Mouse (Mus musculus) limb, embryonic 11.5 days (tissue): ENCODE data around the gene Ate1. TPM values are rescaled to one million over a fixed set of nuclear protein-coding genes. Genes with fewer than 3 reads are reported as not detected.
"Not testable (repeated sequence)": the region's sequence is repeated elsewhere in the genome, so short reads cannot be mapped to it uniquely, and the experiment has no call there.

Source experiments
- ATAC-seq: fragments of 200-750 bp; cut with Nextera tagmentation; 2 replicates; pipeline ENCODE4 v1.8.0; 2017; ENCODE audit warnings: low read depth; ENCODE audit not compliant: insufficient number of reproducible peaks, low FRiP score, low TSS enrichment
- DNase-seq: peaks from one replicate; pipeline ENCODE4 v3.0.0-alpha.2; 2015; ENCODE audit warnings: low spot score
- H3K27ac ChIP-seq: fragments of 300-500 bp; sonication (generic); replicated peaks from 2 replicates; pipeline ENCODE4 v1.5.1; 2014; ENCODE audit warnings: low read depth, mild to moderate bottlenecking, low read length
- H3K27me3 ChIP-seq: fragments of 300-500 bp; sonication (generic); 2 replicates; pipeline ENCODE4 v1.6.1; 2014; ENCODE audit warnings: mild to moderate bottlenecking, low read length, mixed read lengths; ENCODE audit not compliant: control insufficient read depth, insufficient read depth
- H3K36me3 ChIP-seq: fragments of 300-500 bp; sonication (generic); 2 replicates; pipeline ENCODE4 v1.6.1; 2014; ENCODE audit warnings: mild to moderate bottlenecking, low read length, moderate library complexity, mixed read lengths; ENCODE audit not compliant: control insufficient read depth, insufficient read depth
- H3K4me1 ChIP-seq: fragments of 300-500 bp; sonication (generic); 2 replicates; pipeline ENCODE4 v1.6.1; 2014; ENCODE audit warnings: low read length, mixed read lengths; ENCODE audit not compliant: control insufficient read depth, insufficient read depth
- H3K4me2 ChIP-seq: fragments of 300-500 bp; sonication (generic); 2 replicates; pipeline ENCODE4 v1.6.1; 2014; ENCODE audit warnings: low read depth, mild to moderate bottlenecking, moderate library complexity; ENCODE audit not compliant: severe bottlenecking
- H3K4me3 ChIP-seq: fragments of 300-500 bp; sonication (generic); 2 replicates; pipeline ENCODE4 v1.5.1; 2014; ENCODE audit warnings: low read depth, low read length
- H3K9ac ChIP-seq: fragments of 300-500 bp; sonication (generic); 2 replicates; pipeline ENCODE4 v1.6.1; 2014; ENCODE audit warnings: mild to moderate bottlenecking, low read length
- H3K9me3 ChIP-seq: fragments of 300-500 bp; sonication (generic); 2 replicates; pipeline ENCODE4 v1.6.1; 2016; ENCODE audit warnings: low read length; ENCODE audit not compliant: control insufficient read depth
- WGBS: fragments of 180-500 bp; shearing (Covaris S2); extraction: QIAGEN DNeasy Blood & Tissue Kit; methylation state at CpG from one replicate; pipeline ENCODE4 v1.1.7; 2014; 5-methylcytosine and 5-hydroxymethylcytosine counted together
- polyA plus RNA-seq: library from polyadenylated mRNA; unstranded; fragments of >200 nt; fragmentation: Nextera tagmentation; extraction: Ambion mirVana; gene quantifications from 2 replicates; pipeline ENCODE4 v1.2.1, GENCODE M21; 2014

Ate1 gene
- polyA plus RNA-seq, 1 experiment from 2014 or later: 38.3 TPM

GRCm38 (mm10) chr7:130537068-130537467 lies 16.9 kb upstream of the Ate1 start:
- Histone ChIP-seq H3K9ac (no peak overlapping the region), H3K4me2 (no peak overlapping the region), H3K4me3 (no peak overlapping the region), H3K9me3 (no peaks in the 10 kb centered on the region), H3K4me1 (no peaks in the 10 kb centered on the region), H3K36me3 (peaks cover 16% of the 10 kb centered on the region), H3K27me3 (no peaks in the 10 kb centered on the region), H3K27ac (no peak overlapping the region)
- ATAC-seq (no peak), DNase-seq (no peak)
- WGBS: 92% methylated on average over 4 of the region's 4 CpGs

DNA sequence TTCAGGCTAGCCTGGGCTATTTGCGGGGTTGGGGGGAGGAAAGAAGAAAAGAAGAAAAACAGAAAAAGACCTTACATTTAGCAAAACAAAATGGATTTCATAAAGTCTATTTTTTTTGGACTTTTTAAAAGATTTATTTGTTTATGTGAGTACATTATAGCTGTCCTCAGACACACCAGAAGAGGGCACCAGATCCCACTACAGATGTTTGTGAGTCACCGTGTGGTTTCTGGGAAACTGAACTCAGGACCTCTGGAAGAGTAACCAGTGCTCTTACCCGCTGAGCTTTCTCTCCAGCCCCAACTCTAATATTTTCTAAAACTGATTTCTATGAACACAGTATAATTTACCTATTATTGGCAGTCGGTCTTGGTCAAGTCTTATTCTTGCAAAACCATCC lies 15.0 kb upstream of the Ate1 start:
- 94% methylated on average over 4 of the region's 4 CpGs for WGBS
- no peak for ATAC-seq
- Histone ChIP-seq H3K9me3 (no peaks in the 10 kb centered on the region), H3K4me2 (no peak overlapping the region), H3K27ac (no peak overlapping the region), H3K9ac (no peak overlapping the region), H3K27me3 (no peaks in the 10 kb centered on the region), H3K36me3 (peaks cover 19% of the 10 kb centered on the region), H3K4me1 (no peaks in the 10 kb centered on the region), H3K4me3 (no peak overlapping the region)
- no peak for DNase-seq

- H3K9me3 ChIP-seq: no peaks in the 10 kb centered on the region
- ATAC-seq (peak; percentile 39; the same call in 1 of the 2 replicates), DNase-seq (peak; percentile 94)
- H3K4me2 ChIP-seq: no peak overlapping the region
- no peak overlapping the region for H3K9ac ChIP-seq
- no peak overlapping the region for H3K27ac ChIP-seq
- H3K4me3 ChIP-seq: no peak overlapping the region
- 56% methylated on average over 24 of the region's 25 CpGs for WGBS
- H3K36me3 ChIP-seq: peaks cover 16% of the 10 kb centered on the region
- no peaks in the 10 kb centered on the region for H3K4me1 ChIP-seq
- no peaks in the 10 kb centered on the region for H3K27me3 ChIP-seq
Measured at GRCm38 (mm10) chr7:130533316-130534260, 13.4 kb upstream of the Ate1 start.

DNA sequence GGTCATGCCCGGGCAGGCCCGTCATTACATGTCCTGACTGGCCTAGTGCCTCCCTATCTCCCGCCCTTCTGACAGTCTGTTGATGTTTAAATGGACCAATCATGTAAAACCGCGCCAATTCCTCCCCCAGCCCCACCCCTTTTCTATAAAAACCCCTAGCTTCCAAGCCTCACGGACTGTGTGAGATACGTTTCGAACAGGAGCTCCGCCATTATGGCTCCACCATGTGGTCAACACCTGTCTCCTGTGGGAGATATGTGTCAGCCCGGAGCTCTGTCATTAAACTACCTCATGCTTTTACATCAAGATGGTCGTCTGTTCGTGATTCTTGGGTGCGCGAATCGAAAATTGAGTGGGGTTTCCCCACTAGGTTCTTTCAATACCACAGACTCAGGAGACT lies 11.0 kb upstream of the Ate1 start:
- H3K27me3 ChIP-seq, H3K9me3 ChIP-seq, H3K4me1 ChIP-seq, DNase-seq, ATAC-seq, H3K4me2 ChIP-seq, H3K9ac ChIP-seq, H3K4me3 ChIP-seq, H3K27ac ChIP-seq: not testable (repeated sequence)
- 95% methylated on average over 14 of the region's 15 CpGs for WGBS
- peaks cover 10% of the 10 kb centered on the region for H3K36me3 ChIP-seq

- Histone ChIP-seq H3K4me1 (no peaks in the 10 kb centered on the region), H3K9ac (no peak overlapping the region), H3K27ac (no peak overlapping the region), H3K27me3 (no peaks in the 10 kb centered on the region), H3K9me3 (no peaks in the 10 kb centered on the region), H3K4me3 (no peak overlapping the region), H3K36me3 (peaks cover 6% of the 10 kb centered on the region), H3K4me2 (no peak overlapping the region)
- no peak for DNase-seq
- ATAC-seq: no peak
- 83% methylated on average over 9 of the region's 9 CpGs for WGBS
Measured at GRCm38 (mm10) chr7:130527306-130527705, 7.1 kb upstream of the Ate1 start.

GRCm38 (mm10) chr7:130523451-130523850 lies 3.3 kb upstream of the Ate1 start:
- DNase-seq: no peak
- Histone ChIP-seq H3K4me1 (peaks cover 2% of the 10 kb centered on the region; the same call in 1 of the 2 replicates), H3K4me2 (no peak overlapping the region), H3K27ac (no peak overlapping the region), H3K36me3 (no peaks in the 10 kb centered on the region), H3K9me3 (no peaks in the 10 kb centered on the region), H3K4me3 (no peak overlapping the region), H3K27me3 (no peaks in the 10 kb centered on the region), H3K9ac (no peak overlapping the region)
- WGBS: 93% methylated on average over 8 of the region's 8 CpGs
- ATAC-seq: no peak

DNA sequence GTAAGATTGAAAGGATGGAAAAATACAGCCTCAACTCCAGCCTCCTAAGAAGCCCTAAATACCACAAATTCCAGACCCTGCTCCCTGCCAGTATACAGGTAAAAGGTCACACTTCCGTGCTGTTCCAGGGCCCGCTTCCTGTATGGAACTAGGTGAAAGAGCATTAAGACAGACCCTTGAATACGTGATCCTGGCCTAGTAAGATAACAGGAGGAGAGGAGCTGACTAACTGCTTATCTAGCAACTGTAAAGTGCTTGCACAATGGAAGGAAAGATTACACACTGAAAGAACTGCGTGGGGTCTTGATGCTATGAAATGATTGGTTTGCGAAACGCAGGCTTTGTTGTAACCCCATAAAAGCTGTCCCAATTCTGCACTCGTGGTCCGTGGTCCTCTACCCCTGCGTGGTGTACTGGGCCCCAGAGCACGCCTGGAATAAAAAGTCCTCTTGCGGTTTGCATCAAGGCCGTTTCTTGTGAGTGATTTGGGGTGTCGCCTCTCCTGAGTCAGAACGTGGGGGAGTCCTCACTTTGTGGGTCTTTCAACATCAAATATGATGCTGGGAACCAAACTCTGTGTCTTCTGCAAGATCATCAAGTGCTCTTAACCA lies 748 bp upstream of the Ate1 start:
- Histone ChIP-seq H3K27ac (no peak overlapping the region), H3K4me3 (no peak overlapping the region), H3K9ac (no peak overlapping the region), H3K4me2 (no peak overlapping the region), H3K27me3 (no peaks in the 10 kb centered on the region), H3K4me1 (peaks cover 5% of the 10 kb centered on the region; the same call in 1 of the 2 replicates), H3K9me3 (no peaks in the 10 kb centered on the region), H3K36me3 (no peaks in the 10 kb centered on the region)
- DNase-seq: no peak
- WGBS: 88% methylated on average over 14 of the region's 14 CpGs
- no peak for ATAC-seq

GRCm38 (mm10) chr7:130519096-130520048 lies 797 bp downstream of the Ate1 start:
- under 1% methylated on average over 90 of the region's 90 CpGs for WGBS
- Histone ChIP-seq H3K27ac (peak overlapping the region; percentile 97), H3K4me1 (peaks cover 5% of the 10 kb centered on the region; the same call in 1 of the 2 replicates), H3K36me3 (no peaks in the 10 kb centered on the region), H3K9ac (peak overlapping the region; percentile 95), H3K27me3 (no peaks in the 10 kb centered on the region), H3K9me3 (no peaks in the 10 kb centered on the region), H3K4me2 (peak overlapping the region; percentile 65), H3K4me3 (peak overlapping the region; percentile 90)
- ATAC-seq (peak; percentile 94), DNase-seq (peak; percentile 98)
